Mouse (Mus musculus): Measurements from ENCODE around the gene Scaf11.
"Not testable (repeated sequence)": the region's sequence is repeated elsewhere in the genome, so short reads cannot be mapped to it uniquely, and the experiment has no call there.

Scaf11 gene

DNA sequence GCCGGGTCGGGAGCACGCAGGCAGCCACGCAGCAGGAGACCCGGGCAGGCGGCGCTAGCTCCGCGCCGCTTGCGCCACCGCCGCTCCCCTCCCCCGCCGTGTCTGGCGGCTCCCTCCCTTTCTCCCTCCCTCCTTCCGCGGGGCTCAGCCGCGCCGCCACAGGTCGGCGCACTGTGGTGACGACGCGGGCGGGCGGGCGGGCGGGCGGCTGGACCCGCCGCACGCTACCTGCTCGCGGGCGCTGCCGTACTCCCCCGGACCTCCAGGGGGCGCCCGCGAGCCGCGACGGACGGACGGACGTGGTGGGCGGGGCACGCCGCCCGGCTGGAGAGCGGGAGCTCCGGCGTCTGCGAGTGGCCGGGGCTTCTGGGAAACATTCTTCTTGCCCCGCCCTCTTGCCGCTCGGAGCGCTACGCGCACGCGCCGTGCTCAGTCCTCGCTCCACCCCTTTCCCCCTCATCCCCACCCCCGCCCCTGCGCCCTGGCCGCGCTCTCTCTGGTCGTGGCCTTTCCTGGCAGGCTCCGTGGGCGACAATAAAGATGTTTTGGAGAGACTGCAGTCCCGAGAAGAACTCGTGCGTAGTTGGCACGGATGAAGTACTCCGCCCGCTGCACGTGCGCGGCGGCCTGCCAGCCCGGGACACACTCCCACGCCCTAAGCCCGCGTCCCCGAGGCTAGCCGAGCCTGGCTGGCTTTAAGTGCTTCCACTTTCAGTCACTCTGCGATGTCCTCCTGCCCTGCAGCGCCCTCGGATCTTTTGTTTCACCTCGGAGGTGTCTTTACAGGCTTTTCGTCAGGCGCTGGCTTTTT lies at the start of gene Scaf11:
Gene Scaf11, minus strand, starts transcription at position 114 of the 811 bp plus-strand sequence.
- DNase-seq: peak; percentile 97

DNA sequence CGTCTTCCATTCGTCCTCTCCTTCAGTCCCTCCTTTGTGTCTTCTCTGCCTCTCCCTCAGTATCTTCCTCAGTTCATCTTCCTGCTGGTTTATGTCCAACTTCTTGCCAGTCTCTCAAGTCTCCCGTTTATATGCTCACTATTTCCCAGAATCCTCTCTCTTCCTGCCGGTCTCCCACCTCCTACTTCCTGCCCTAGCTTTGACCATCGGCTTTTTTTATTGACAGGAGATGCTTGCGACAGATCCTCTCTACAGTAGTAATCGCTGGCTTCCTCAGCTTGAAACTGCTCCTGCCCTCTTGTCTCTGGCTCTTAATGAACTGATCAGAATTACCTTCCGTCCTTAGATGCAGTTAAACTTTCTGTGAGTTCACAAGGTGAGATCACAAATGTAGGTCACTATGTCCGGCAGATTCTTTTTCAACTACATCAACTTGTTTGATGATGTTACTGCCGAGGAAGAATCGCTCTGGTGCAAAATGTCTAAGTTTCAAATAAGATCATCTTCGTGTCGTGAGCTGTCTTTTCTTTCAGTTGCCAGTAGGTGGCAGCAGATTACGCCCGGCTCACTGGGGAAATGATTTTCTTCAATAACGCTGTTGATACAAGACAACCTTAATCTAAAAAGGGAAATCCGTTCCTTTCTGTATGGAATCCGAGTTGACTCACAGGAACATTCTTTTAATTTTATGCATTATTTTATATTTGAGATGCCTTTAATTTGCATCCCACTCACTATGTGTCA lies 46.6 kb upstream of the Scaf11 start:
- DNase-seq: peak; percentile 6

DNA sequence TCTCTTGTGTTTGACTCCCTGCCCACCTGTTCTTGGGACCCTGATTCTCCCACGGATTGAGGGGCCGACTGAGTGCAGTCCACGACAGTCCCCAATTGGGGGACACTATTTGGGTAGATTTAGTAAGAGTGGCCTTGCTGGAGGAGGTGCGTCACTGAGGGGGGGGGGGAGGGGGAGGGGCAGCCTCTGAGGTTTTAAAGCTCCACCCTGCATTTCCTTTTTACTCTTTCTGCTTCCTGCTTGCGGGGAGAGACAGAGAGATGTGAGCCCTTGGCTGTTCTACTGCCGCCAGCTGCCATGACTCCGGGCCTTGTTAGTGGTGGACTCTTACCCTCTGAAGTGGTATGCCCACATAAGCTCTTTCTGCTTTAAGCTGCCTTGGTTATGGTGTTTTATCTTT lies 37.0 kb upstream of the Scaf11 start:
- DNase-seq: no peak

DNA sequence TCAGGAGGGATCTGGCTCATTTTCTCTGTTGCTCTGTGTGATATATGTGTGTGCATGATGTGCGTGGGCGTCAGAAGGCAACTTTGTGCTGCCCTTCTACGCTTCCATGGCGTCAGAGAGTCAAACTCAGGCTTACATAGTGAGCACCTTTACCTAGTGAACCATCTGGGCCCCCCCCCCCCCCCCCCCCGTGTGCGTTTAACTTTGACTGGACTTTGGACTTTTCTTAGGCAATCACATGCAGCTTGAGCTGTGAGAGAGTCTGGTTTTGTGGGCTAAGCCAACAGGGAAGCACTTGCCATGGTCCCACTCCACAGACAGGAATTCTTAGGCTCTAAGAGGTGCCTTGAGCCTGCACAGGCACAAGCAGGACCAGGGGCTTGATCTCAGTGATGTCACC lies 33.6 kb upstream of the Scaf11 start:
- DNase-seq: no peak

DNA sequence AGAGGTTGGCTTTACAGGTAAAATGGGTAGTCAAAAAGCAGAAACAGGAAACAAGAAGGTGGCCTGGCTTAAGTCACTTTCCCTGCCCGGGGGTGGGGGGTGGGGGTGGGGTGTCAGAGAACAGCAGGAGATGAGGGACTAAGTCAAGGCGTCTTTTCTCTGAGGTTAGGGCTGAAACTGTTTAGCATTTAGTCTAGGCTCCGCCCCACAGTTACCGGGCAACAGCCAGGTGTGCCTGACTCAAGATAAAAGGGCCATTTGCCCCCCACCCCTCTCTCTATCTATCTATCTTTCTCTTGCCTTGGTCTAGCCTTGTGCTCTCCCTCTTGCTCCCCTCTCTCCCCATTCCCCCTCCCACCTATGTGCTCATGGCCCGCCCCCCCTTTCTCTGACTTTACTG lies 32.9 kb upstream of the Scaf11 start:
- no peak for DNase-seq

DNA sequence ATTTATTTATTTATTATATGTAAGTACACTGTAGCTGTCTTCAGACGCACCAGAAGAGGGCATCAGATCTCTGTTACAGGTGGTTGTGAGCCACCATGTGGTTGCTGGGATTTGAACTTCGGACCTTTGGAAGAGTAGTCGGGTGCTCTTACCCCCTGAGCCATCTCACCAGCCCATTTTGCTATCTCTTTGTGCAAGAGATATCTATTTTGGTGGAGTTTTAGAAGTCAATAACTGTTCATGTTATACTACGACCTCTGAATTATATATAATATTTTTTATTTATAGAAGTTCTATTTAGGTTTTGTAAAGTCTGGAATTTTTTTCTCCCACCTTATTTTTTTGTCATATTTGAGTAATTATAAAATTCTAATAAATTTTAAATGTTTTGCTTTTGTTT lies 32.3 kb upstream of the Scaf11 start:
- DNase-seq: not testable (repeated sequence)

DNA sequence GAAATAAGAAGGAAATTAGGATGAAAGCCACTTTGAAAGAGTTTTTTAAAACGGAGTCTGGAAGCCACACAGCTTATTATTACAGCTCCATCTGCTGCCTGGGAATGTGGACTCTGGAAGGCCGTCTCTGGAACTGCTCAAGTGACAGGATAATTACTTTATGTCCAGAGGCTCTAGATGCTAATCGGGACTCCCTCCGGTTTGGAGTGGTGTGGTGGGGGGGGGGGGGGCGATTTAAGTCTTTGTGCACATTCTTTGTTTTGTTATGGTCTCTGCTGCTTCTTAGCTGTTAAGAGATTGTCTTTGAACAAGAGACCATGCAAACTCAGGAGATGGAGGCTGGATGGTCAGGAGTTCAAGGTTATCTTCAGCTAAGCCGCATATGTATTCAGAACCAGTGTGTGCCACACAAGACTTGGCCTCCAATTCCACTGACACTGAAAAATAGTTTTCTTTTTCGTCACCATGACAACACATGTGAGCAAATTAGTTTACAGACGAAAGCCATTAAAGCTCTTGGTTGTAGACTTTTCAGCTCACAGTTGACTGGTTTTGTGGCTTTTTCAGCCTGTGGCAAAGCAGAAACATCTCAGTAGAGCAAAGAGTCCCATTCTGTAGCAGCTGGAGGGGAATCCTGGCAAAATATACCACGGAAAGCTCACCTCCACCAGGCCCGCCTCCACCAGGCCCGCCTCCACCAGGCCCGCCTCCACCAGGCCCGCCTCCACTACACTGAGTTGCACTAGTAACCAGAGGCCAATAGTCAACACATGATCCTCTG lies 31.4 kb upstream of the Scaf11 start:
- DNase-seq: no peak

DNA sequence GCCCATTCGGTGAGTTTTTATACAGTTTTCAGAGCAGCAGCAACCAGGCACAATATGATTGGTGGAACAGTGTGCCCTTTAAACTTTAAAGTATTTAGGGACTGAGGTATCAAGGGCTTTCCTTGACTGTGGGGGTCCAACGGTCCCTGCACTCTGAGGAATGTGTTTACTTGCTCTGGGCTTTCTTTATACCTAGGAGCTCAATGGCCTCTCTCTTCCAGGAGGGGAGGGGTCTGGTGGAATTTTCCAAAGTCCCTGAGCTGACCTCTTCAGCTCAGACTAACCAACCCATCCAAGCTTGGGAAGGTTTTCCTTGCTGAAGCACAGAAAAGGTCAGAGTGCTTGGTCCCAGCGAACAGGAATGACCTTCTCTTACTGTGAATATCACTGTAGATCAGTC lies 30.8 kb upstream of the Scaf11 start:
- DNase-seq: no peak

DNA sequence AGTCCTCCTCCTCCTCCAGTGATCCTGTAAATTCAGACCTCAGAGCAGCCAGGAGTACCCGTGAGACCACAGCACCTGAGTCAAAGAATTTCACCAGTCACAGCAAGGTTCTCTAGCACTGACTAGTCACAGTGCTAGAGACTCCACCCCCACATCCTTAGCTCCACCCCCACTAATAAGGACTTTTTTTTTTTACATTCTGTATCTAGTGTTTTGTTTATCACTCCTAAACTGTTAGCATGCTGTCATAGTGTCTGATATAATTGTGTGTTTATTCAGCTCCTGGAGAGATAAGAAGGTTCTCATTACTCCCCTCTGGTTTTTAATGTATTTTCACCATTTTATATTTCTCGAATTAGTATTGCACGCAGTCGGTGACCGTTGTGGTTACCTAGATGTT lies 29.5 kb upstream of the Scaf11 start:
- DNase-seq: no peak

DNA sequence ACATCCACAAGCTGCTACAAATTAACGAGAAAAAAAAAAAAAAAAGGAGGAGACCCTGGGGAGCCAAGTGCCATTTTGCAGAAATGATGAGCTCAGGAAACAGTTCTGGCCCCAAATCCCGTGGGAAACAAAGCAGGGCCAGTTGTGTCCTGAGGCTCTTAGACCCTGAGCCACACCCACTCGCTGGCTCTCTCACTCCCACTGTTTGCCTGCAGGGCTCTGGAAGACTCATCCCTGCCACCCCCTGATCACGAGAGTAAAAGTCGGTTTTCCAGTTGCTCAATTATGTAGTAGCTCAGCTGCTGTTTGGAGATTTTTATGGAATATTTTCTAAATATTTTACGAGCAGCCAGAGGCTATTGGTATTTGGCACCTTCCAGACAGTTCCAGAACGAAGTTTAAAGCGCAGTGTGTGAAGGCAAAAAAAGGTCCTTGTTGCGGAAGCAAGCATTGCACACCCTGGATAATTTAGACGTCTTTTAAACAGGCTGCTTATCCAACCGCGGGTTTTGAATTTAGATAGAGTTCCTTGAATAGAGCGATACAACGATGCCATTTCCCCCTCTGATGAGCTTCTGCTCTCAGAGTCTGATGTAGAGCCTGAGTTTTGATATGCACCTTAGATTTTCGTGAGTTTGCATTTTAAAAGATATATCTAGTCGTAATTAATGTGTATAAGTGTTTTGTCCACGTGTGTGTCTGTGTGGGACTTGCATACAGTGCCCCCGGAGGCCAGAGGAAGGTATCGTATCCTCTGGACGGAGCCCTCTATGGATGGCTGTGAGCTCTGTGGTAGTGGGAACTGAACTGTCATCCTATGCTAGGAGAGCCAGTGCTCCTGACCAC lies 28.5 kb upstream of the Scaf11 start:
- no peak for DNase-seq

DNA sequence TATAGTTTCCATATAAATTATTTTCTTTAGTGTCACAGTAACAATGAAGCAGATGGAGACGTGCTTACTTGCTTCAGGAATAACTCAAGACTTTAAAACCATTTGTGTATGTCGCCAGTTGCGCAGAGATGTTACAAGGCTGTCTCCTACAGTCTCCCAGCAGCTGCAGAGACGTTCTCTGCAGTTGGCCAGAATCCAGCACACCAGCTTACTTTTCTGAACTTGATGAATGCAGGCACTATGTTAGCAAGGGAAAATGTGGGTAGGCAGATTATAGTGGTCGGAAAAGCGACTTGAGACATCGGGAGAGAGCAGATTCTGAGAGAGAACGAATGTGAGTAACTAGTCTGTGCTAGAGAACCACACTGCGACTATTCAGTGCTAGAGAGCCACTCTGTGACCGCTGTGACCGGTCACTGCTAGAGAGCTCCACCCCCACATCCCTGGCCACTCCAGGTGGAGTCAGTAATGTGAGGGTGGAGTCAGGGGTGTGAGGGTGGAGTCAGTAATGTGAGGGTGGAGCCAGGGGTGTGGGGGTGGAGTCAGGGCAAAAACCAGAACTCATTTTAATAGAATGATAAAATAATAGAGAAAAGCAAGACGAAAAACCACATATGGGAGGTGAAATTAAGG lies 26.5 kb upstream of the Scaf11 start:
- no peak for DNase-seq

DNA sequence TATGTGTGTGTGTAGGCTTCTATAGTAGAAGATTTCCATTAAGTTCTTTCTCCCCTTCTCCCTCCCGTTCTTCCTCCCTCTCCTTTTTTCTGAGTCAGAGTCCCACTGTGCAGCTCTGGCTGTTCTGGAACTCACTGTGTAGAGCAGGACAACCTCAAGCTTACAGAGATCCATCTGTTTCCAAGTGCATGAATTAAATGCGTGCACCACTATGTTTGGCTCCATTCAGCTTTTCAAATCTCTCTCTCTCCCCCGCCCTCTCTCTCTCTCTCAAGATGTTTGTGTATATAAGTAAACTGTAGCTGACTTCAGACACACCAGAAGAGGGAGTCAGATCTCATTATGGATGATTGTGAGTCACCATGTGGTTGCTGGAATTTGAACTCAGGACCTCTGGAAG lies 20.2 kb upstream of the Scaf11 start:
- DNase-seq: no peak

DNA sequence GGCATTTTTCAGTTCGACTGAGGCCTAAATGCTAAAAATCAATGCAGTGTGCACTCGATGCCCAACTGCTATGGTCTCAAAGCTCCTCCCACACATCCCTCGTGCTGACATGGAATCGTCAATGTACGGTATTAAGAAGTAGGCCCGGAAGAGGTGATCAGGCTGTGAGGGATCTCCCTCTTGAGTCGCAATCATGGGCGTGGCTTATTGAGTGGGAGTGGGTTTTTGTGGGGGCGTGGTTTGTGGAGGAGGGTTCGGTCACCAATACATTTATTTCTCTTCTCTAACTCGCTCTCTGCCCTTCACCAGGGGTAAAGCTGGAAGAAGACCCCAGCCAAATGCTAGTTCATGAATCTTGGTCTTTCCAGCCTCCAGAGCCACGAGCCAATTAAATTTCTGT lies 17.4 kb upstream of the Scaf11 start:
- DNase-seq: no peak

DNA sequence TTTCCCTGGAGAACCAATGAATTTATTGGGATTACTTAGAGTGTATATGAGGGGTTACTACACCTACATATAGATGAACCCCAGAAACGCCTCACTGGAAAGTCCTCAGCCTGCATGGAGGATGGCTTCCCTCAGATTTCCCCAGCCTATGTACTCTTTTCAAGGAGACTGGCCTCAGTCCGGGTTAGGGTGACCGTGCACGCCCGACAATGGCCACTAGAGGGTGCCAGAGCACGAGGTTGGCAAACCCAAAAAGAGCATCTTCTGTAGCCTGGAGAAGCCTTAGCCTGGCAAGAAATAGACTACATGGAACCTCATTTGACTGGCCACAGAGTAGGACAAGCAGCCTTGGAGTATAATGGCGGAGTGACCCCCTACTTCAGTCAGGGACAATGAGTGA lies 15.7 kb upstream of the Scaf11 start:
- DNase-seq: peak; percentile 71

DNA sequence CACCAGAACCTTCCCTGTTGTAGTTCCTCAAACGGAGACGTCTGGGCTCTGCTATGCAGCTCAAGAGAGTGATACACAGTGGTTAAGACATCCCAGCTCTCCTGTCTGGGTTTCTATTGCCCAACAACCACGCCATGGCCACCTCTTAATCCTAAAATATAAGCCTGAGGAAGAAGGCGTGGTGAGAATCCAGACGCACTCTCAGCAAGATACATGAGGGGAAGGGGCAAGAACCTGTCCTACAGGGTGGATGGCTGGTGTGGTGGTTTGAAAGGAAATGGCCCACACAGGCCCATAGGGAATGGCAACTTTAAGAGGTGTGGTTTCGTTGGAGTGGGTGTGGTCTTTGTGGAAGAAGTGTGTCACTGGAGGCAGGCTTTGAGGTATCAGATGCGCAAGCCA lies 14.9 kb upstream of the Scaf11 start:
- DNase-seq: no peak

DNA sequence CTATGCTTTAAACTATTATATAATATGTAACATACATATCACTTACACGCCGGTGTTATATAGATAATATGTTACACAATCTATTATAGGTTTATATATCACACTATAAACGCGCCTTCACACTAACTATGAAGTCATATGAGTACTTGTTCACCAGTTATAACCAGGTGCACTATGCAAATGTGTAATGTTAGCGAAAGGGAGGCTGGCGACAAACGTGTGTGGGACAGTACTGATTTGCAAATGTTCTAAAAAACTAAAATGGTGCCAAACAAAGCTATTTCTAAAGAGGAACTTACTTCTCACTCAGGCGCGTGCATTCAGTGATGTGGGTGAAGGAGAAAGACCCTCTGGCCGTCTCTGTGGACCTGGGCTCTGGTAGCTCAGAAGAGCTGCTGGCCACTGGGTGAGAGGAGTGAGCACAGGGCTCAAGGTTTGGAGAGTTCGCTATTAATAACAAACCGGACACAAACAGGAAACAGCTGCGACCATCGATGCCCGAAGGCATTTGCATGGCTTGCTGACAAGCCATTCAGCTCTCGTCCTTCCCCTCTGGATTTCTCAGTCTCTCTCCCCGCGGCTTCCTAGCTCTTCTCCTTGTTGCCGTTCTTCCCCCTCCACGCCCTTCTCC lies 13.8 kb upstream of the Scaf11 start:
- no peak for DNase-seq

DNA sequence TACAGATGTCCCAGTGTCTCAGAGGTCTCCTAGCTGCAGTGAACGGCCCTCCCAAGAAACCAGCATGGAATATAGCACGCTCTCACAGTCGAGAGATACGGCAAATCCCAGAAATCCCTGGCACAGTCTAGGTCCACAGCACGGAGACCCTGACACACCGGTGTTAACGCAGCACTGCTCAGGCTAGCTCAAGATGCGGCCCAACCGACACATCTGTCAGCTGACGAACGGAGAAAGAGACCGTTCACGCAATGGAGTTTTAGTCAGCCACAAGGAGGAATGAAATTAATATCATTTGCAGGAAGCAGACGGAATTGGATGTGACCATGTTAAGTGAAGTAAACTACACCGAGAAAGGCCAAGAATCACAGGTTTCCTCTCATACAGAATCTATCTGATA lies 13.3 kb upstream of the Scaf11 start:
- no peak for DNase-seq

DNA sequence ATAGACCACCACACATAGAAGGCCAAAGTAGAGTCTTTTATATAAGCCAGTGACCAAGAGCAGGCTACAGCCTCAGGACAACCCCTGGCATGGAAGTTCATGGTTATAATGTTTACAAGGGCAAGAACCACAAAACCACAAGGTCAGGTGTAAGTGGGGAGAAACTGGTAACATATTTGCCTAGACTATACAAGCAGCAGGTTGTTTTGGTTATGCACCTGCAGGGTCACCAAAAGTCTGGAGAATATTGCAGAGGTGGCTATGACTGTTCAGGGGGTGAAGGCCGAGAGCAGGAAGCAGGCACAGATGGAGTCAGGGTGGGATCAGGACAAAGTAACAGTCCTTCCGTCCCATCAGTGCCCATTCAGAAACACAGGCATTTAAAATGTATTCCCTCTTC lies 7.7 kb upstream of the Scaf11 start:
- DNase-seq: no peak

DNA sequence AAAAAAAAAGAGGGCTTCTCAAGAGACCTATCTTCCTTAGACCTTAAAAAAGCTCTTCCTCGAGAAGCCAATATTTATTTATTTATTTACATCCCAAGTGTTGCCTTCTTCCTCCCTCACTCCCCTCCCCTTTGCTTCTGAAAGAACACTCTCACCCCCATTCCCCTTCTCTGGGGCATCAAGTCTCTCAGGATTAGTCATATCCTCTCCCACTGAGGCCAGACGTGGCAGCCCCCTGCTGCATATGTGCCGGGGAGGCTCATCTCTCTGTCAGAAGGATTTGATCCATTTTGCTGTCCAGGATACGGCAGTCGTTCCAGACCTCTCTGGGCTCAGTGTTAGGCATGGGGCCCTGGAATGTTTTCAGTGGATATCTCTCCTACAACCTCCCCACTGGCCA lies 7.2 kb upstream of the Scaf11 start:
- no peak for DNase-seq

DNA sequence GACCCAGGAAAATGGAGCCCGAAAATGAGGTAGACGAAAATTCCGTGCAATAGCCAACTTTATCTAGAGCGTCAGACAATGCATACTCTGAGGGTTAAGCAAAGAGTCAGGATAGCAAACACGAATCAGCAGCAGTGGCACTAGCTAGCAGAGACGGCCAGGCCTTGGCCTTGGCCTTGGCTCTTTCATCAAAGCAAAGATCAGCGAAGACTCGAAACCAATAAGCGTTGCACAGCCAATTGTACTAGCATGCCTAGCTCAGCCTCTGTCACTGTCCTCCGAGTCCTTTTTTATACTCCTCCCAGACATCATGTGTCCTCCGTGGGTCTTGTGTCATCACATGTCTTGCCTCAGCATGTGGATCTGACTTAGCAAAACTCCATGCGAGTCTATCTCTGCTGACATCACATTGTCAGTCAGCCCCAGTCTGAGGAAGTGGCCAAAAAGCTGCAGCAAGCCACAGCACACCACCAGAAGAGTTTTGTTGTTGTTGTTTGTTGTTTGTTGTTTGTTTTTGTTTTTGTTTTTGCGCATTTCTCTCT lies 5.8 kb upstream of the Scaf11 start:
- no peak for DNase-seq

DNA sequence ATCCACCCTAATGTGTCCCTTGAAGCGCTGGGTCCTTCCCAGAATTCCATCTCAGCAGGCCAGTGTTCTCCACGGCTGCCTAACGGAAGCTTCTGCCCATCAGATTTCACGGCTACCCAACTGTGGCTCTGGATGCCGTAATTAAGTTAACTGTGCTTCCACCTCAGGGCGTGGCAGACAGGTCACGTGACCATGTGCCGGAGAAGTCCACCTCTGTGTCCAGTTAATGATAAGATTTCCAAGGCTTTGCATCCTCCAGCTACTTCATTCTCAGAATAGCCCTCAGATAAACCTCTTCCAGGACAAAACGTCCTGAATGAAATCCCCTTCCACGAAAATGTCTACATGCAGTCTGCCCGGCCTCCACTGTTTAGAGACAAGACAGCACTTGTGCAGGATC lies 4.4 kb upstream of the Scaf11 start:
- DNase-seq: no peak

DNA sequence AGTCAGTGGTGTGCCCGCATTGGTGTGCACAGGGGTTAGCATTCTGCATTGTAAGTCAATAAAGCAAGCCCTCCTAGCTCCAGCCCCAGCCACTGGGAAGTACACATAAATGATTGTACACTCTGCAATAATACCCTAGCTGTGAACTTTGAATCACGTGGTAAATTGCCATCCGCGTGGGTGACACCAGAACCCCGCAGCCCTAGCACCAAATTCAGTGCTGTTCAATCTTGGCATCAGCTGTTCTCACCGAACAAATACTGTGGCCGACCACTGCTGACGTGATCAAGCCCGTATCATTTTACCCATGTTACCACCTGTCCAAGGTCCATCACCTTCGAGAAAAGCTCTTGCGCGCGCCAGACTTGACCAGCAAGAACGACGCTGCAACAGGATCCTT lies 3.2 kb upstream of the Scaf11 start:
- peak; percentile 15 for DNase-seq
